Mouse (Mus musculus) MEL-GATA-1-ER (cell line): ENCODE results near the gene 9030612E09Rik.

Experiments
- DNase-seq: peaks from one replicate; pipeline ENCODE4 v3.0.0-alpha.2; 2012; ENCODE audit warnings: low read depth; ENCODE audit errors: extremely low read depth

9030612E09Rik gene

GRCm38 (mm10) chr10:43174326-43175155 lies at the start of gene 9030612E09Rik, which contains the start of gene Sobp:
9030612E09Rik (plus strand) TSS chr10:43174704.
Sobp (minus strand) TSS chr10:43174530.
- DNase-seq, result no peak

- no peak for DNase-seq
Measured at GRCm38 (mm10) chr10:43128750-43129149, 45.8 kb upstream of the 9030612E09Rik start.

- no peak for DNase-seq
Measured at GRCm38 (mm10) chr10:43134027-43134426, 40.5 kb upstream of the 9030612E09Rik start.

- no peak for DNase-seq
Measured at GRCm38 (mm10) chr10:43143173-43143572, 31.3 kb upstream of the 9030612E09Rik start.

GRCm38 (mm10) chr10:43148456-43148855 lies 26.0 kb upstream of the 9030612E09Rik start:
- peak; percentile 50 for DNase-seq

- DNase-seq, result no peak
Measured at GRCm38 (mm10) chr10:43152643-43153042, 21.9 kb upstream of the 9030612E09Rik start.

- DNase-seq, result no peak
Measured at GRCm38 (mm10) chr10:43155046-43155560, 19.4 kb upstream of the 9030612E09Rik start.

- DNase-seq, result no peak
Measured at GRCm38 (mm10) chr10:43158917-43159316, 15.6 kb upstream of the 9030612E09Rik start.

- DNase-seq, result no peak
Measured at GRCm38 (mm10) chr10:43159333-43159732, 15.2 kb upstream of the 9030612E09Rik start.

- no peak for DNase-seq
Measured at GRCm38 (mm10) chr10:43162318-43162717, 12.2 kb upstream of the 9030612E09Rik start.

- DNase-seq, result no peak
Measured at GRCm38 (mm10) chr10:43164406-43164805, 10.1 kb upstream of the 9030612E09Rik start.

- no peak for DNase-seq
Measured at GRCm38 (mm10) chr10:43166146-43166545, 8.4 kb upstream of the 9030612E09Rik start.

GRCm38 (mm10) chr10:43166817-43167216 lies 7.7 kb upstream of the 9030612E09Rik start:
- no peak for DNase-seq

- no peak for DNase-seq
Measured at GRCm38 (mm10) chr10:43168847-43169246, 5.7 kb upstream of the 9030612E09Rik start.

- DNase-seq, result no peak
Measured at GRCm38 (mm10) chr10:43171106-43171505, 3.4 kb upstream of the 9030612E09Rik start.

GRCm38 (mm10) chr10:43172066-43172465 lies 2.4 kb upstream of the 9030612E09Rik start:
- DNase-seq, result no peak

- no peak for DNase-seq
Measured at GRCm38 (mm10) chr10:43172554-43172953, 1.9 kb upstream of the 9030612E09Rik start.

GRCm38 (mm10) chr10:43173141-43173827 lies 1.2 kb upstream of the 9030612E09Rik start:
- no peak for DNase-seq

GRCm38 (mm10) chr10:43173828-43174325 lies 627 bp upstream of the 9030612E09Rik start:
- DNase-seq, result no peak

GRCm38 (mm10) chr10:43175156-43175601 lies 675 bp downstream of the 9030612E09Rik start:
- DNase-seq, result no peak

- DNase-seq, result no peak
Measured at GRCm38 (mm10) chr10:43180313-43180912, 5.9 kb downstream of the 9030612E09Rik start.
